Mouse (Mus musculus) lung, adult 2 months (tissue): ENCODE results near the gene Ggt5.

Experiments
- CTCF ChIP-seq: fragments of 200-500 bp; IDR thresholded peaks from 2 replicates; pipeline ENCODE4 v1.5.1; 2011; ENCODE audit warnings: mild to moderate bottlenecking, low read length, control low read depth; ENCODE audit not compliant: insufficient read depth
- POLR2A ChIP-seq: fragments of 200-500 bp; IDR thresholded peaks from 2 replicates; pipeline ENCODE4 v1.6.1; 2011; ENCODE audit warnings: low read depth, mild to moderate bottlenecking, control low read depth, low read length, borderline replicate concordance; ENCODE audit errors: extremely low read depth

DNA sequence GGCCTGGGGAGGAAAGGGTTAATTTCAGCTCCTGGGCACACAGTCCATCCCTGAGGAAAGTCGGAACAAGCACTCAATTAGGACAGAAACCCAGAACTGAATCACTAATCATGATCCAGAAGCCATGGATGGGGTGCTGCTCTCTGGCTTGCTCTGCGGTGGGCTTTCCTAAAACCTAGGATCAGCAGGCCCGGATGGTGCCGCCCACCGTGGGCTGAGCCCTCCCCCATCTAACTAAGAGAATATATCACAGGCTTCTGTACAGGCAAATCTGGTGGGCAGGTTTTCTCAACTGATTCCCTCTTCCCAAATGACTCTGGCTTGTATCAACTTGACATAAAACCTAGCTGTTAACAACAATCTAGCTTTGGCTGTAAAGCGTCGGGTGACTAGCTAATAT lies 41.2 kb upstream of the Ggt5 start:
- TF ChIP-seq POLR2A (no peak), CTCF (no peak)
